Mouse (Mus musculus) lung, adult 2 months (tissue): Measurements from ENCODE around the gene Slc46a1.

Experiments
- CTCF ChIP-seq: fragments of 200-500 bp; IDR thresholded peaks from 2 replicates; pipeline ENCODE4 v1.5.1; 2011; ENCODE audit warnings: mild to moderate bottlenecking, low read length, control low read depth; ENCODE audit not compliant: insufficient read depth
- POLR2A ChIP-seq: fragments of 200-500 bp; IDR thresholded peaks from 2 replicates; pipeline ENCODE4 v1.6.1; 2011; ENCODE audit warnings: low read depth, mild to moderate bottlenecking, control low read depth, low read length, borderline replicate concordance; ENCODE audit errors: extremely low read depth

- no peak for TF ChIP-seq CTCF
- no peak for TF ChIP-seq POLR2A
These were observed 31.4 kb upstream of the Slc46a1 start for GRCm38 (mm10) chr11:78434052-78434451.
